Mouse (Mus musculus): ENCODE results near the gene Ywhae.
"Not testable (repeated sequence)": the region's sequence is repeated elsewhere in the genome, so short reads cannot be mapped to it uniquely, and the experiment has no call there.

The Ywhae gene

DNA sequence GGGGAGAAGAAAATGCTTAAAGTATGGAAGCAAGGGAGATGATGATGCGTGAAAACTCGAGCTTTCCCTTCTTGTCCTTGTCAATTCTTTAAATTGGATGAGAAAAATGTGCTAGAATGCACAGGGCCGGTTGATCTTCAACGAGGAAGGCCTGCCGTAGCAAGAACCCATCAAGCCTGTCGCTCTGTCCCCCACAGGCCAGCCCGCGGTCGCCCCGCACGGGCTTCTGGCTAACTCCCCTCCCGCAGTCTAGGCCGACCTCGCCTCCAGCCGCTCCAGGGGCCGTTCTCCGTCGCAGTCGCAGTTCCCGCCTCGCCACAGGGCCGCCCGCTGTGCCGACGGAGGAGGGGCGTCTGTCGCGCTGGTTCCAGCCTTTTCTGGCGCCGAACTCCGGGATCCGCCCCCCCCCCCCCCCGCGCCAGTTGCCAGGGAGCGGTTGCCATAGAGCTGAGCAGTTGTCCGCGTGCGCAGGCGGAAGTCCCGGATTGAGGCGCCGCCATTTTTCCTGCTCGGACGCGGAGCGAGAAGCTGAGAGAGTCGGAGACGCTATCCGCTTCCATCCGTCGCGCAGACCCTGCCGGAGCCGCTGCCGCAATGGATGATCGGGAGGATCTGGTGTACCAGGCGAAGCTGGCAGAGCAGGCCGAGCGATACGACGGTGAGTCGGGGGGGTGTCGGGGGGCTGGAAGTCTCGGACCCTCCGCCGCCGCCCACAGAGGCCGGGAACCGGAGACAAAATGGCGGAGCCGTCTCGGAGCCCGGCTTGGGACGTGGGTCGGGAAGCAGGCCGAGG is at the start of gene Ywhae:
Gene Ywhae (plus strand): TSS at position 436 of the 793 bp plus-strand sequence.
- in situ Hi-C loops (cut with MboI; ENCODE audit: low sequenced_read_pairs), result no loop called here

DNA sequence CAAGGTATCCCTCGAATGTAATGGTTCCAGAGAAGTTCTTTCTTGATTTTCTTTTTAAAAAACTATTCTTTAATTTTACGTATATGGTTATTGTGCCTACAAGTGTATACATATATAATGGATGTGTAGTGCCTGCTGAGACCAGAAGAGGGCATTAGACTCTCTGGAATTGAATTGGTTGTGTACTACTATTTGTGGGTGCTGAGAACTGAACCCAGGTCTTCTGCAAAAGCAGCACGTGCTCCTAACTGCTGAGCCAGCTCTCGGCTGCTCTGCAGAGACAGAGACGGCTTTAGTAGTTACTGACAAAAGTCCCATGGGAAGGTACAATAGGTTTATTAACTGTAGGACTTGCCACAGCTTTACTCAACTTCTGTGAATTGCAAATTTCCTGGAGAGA is 48.2 kb upstream of the Ywhae start:
- in situ Hi-C loops (cut with MboI; ENCODE audit: low sequenced_read_pairs), result no loop called here

GRCm38 (mm10) chr11:75684956-75685355 is 47.7 kb upstream of the Ywhae start:
- in situ Hi-C loops (cut with MboI; ENCODE audit: low sequenced_read_pairs), result no loop called here

GRCm38 (mm10) chr11:75687343-75687993 is 45.2 kb upstream of the Ywhae start:
- in situ Hi-C loops (cut with MboI; ENCODE audit: low sequenced_read_pairs), result no loop called here

DNA sequence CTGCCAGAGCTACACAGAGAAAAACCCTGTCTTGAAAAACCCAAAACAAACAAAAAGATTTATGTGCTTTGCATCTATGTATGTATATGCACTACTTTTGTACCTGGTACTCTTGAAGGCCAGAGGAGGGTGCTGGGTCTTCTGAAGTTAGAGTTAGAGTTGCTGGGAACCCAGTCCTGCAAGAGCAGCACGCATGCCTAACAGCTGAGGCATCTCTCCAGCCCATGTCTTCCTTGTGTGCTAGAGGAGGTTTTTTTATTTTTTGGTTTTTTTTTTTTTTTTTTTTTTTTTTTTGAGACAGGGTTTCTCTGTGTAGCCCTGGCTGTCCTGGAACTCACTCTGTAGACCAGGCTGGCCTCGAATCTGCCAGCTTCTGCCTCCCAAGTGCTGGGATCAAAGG is 44.5 kb upstream of the Ywhae start:
- in situ Hi-C loops (cut with MboI; ENCODE audit: low sequenced_read_pairs), result no loop called here

DNA sequence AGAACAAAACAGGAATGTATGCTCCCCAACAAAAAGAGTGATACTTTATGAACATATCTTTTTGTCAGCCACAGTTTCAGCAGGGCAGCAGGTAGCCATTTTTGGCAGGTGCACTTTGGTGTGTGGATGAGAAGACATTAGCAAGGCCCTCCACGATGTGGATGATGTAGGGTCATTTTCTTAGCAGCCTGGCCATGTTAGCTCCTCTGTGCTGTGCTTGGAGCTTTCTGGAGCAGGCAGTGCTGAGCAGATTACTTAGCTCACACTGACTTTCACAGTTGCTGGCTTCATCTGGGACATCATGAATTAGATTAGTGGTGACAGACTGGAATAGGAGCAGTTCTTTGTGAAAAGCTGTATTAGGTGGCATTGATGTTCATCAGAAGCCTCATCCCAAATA is 42.7 kb upstream of the Ywhae start:
- in situ Hi-C loops (cut with MboI; ENCODE audit: low sequenced_read_pairs), result no loop called here

DNA sequence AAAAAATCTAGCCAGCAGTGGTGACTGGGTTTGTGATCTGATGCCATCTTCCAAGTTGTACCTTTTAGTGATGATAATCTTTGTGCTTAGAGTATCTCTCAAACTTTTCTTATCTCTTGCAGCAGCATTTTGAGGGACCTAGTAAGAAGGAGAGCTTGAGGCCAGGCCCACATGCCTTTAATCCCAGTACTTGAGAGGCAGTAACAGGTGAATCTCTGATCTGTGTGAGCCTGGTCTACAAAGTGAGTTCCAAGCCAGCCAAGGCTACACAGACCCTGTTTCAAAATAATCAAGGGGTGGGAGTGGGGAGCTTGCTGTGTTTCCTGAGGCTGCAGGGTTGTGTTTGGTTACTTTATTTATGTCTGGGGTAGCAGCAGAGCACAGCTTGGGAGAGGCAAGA is 41.6 kb upstream of the Ywhae start:
- in situ Hi-C loops (cut with MboI; ENCODE audit: low sequenced_read_pairs), result no loop called here

DNA sequence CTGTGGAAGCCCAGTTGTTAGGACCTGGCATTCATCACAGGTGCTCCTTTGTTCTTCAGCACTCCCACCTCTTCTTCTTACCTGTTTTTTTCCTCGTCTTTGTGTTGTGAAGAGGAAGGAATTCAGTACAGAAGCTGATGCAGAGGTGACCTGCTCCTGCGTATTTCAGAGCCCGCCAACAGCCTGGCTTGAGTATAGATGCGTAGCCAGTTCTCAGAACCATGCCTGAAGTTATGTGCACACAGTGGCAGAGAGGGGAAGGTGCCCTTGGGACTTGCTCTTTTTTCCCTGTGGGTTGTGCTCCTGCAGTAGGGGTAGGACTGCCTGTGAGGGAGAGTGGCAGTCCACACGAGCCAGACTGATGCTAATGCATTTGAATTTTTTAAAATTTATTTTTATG is 39.1 kb upstream of the Ywhae start:
- in situ Hi-C loops (cut with MboI; ENCODE audit: low sequenced_read_pairs), result no loop called here

DNA sequence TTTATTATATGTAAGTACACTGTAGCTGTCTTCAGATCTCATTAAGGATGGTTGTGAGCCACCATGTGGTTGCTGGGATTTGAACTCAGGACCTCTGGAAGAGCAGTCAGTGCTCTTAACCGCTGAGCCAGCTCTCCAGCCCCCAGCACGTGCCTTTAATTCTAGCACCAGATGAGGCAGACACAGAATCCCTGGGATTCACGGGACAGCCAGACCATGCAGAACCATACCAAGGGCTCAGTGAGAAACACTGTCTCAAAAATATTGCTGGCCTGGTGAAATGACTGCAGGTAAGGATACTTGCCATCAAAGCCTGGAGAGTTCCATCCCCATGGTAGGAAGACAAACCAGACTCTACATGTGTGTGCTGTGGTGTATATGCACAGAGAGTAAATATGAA is 35.2 kb upstream of the Ywhae start:
- in situ Hi-C loops (cut with MboI; ENCODE audit: low sequenced_read_pairs), result not testable (repeated sequence)

DNA sequence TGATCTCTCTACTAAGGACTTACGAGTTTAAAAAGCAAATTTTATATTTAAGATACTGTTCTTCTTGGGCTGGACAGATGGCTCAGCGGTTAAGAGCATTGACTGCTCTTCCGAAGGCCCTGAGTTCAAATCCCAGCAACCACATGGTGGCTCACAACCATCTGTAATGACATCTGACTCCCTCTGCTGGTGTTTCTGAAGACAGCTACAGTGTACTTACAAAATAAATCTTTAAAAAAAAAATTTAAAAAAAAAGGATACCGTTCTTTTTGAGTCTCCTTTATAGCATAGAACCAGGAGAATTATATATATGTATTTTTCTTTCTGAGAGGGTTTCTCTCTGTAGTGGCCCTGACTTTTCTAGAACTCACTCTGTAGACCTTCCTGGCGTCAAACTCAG is 32.1 kb upstream of the Ywhae start:
- in situ Hi-C loops (cut with MboI; ENCODE audit: low sequenced_read_pairs), result no loop called here

DNA sequence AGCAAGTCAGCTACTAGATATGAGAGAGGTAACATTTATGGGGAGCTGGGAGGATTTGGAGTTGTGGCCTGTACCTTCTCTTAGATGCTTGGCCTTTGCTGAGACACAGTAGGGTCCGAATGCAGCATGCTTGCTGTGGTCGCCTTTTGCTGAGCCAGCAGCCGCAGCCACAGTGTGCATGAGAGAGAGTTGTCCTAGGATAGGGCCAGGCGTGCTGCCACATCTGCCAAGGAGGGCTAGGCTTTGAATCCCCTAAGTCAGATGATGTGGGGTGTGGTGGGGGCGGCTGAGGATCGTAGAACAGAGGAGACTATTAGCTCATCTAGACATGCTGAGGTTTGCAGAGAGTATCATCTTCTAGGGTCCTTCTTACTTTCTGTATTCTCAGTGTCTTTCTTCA is 29.9 kb upstream of the Ywhae start:
- in situ Hi-C loops (cut with MboI; ENCODE audit: low sequenced_read_pairs), result no loop called here

DNA sequence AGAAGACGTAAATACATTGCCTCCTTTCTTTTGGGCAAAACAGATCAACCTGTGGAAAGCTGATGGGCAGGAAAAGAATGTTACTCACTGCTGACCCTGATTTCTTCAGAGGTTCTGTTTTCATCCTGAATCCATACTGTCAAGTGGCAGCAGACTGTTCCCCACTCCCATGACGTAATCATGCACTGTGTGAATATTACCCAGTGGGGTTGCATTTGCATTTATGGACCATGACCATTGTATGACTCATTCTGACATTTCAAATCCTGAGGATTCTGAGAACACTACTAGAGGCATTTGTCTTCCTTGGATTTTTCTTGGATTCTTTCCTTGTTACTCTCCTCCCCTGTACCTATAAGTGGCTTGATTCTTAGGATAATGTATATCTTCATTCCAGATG is 28.9 kb upstream of the Ywhae start:
- in situ Hi-C loops (cut with MboI; ENCODE audit: low sequenced_read_pairs), result no loop called here

- in situ Hi-C loops (cut with MboI; ENCODE audit: low sequenced_read_pairs), result no loop called here
These were observed 18.7 kb upstream of the Ywhae start for GRCm38 (mm10) chr11:75713949-75714348.

DNA sequence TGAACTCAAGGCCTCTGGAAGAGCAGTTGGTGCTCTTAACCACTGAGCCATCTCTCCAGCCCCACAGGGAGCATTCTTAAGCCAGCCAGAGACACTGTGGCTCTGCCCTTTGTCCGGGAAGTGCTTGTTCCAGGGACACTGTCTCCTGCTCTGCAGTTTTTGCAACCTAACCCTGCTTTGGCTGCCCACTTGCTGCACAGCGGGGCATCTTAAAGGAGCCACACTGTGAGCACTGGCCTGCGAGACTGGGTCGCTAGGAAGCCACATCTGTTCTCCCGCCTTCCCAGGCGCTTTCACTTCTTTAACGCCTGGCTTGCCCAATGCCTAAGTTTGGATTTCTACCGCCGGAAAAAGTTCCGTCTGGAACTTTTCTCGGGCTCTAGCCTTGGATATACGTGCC is 17.1 kb upstream of the Ywhae start:
- in situ Hi-C loops (cut with MboI; ENCODE audit: low sequenced_read_pairs), result no loop called here

DNA sequence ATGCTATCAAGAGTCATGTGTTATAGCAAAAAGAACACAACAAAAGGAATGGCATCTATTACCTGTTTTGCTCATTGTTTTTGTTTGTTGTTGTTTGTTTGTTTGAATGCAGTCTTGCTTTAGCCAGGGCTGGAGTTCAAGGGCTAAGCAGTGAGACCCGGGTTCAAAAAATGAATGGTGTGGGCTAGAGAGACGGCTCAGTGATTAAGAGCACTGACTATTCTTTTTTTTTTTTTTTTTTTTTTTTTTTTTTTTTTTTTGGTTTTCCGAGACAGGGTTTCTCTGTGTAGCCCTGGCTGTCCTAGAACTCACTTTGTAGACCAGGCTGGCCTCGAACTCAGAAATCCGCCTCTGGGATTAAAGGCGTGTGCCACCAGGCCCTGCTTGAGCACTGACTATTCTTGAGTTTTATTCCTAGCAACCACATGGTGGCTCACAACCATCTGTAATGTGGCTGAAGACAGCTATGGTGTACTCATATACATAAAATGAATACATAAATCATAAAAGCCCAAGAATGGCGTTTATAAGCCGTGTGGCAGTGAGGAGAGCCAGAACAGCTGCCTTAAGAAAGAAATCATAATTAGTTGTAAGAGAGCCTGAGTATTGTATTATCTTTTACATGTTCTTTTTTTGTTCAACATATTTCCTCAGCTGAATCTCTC is 15.9 kb upstream of the Ywhae start:
- in situ Hi-C loops (cut with MboI; ENCODE audit: low sequenced_read_pairs), result no loop called here

GRCm38 (mm10) chr11:75722339-75722738 is 10.3 kb upstream of the Ywhae start:
- in situ Hi-C loops (cut with MboI; ENCODE audit: low sequenced_read_pairs), result no loop called here

DNA sequence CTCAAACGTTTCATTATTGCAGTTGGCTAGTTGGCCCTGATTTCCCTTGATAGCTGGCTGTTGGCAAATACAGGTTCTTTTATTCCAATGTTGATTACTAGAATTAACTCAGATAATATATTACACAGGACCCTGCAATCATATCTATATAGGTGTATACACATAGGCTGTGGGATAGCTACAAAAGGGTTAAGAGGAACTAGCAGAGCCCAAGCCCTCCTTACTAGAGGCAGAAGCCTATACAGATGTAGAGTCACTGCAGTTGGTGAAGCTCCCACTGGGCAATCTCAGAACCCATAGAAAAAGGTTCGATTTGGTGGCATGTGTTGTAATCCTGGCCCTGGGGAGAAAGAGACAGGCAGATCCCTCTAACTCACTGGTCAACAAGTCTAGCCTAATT is 5.5 kb upstream of the Ywhae start:
- in situ Hi-C loops (cut with MboI; ENCODE audit: low sequenced_read_pairs), result no loop called here

DNA sequence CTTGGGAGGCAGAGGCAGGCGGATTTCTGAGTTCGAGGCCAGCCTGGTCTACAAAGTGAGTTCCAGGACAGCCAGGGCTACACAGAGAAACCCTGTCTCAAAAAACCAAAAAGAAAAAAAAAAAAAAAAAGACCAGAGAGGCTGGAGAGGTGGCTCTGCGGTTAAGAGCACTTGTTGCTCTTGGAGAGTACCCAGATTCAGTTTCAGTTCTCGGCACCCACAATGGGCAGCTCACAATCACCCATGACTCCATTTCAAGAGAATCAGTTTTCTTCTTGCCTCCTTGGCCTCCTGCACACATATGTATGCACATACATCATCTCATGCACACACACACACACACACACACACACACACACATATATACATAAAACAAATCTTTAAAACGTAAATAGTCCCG is 5.0 kb upstream of the Ywhae start:
- in situ Hi-C loops (cut with MboI; ENCODE audit: low sequenced_read_pairs), result not testable (repeated sequence)

DNA sequence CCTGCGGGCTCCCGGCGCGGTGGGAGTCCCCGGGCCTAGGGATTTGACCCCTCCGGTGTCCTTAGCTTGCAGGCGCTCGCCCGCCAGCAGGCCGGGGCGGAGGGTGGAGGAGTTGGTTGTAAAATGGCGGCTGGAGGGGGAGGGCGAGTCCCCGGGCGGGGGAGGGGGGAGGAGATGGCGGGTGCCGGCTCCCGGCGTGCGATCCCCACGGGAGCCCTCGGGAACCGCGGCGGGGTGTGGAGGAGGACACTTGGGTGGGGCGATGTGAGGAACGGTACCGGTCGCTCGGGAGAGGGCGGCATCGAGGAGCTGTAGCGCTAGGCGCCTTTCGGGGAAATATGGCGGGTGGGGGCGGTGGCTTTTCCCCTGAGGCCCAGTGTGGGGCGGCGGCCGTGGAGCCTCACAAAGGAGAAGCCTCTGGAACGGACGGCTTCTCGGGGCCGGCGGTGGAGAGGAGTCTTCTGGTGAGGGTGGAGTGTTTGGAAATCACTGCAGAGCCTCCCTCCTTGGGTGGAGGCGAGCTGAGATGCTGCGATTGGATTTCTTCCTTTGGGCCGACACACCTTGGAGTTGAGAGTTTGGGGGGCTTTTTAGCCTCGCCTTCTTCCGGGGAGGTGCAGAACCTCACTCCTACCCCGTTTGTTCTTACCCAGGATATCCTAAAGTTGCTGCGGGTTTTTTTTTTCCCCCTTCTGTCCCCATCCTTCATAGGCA is 715 bp downstream of the Ywhae start:
- in situ Hi-C loops (cut with MboI; ENCODE audit: low sequenced_read_pairs), result no loop called here

GRCm38 (mm10) chr11:75735462-75736252 is 3.0 kb downstream of the Ywhae start:
- in situ Hi-C loops (cut with MboI; ENCODE audit: low sequenced_read_pairs), result no loop called here

DNA sequence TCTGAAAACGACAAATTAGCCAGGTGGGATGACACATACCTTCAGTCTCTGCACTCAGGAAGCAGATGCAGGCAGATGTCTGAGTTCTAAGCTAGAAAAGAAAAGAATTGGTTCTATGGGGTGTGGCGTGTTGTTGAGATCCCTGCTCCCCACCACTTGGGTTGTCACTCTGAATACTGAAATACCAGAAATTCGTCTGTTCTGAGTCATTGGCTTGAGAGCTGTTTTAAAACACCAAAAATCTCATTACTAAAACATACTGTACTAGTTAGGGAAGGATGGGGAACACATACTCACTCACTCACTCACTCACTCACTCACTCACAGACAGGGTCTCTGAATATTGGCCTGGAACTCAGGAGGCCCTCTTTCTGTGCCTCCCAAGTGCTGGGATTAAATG is 4.3 kb downstream of the Ywhae start:
- in situ Hi-C loops (cut with MboI; ENCODE audit: low sequenced_read_pairs), result no loop called here
